Mouse (Mus musculus) spleen, adult 2 months (tissue): Measurements from ENCODE around the gene Fau.

Source experiments
- CTCF ChIP-seq: fragments of 200-500 bp; IDR thresholded peaks from 2 replicates; pipeline ENCODE4 v1.5.1; 2011; ENCODE audit warnings: mild to moderate bottlenecking, inconsistent platforms; ENCODE audit not compliant: insufficient read depth, insufficient read length, insufficient replicate concordance; ENCODE audit errors: extremely low read depth
- POLR2A ChIP-seq: fragments of 200-500 bp; IDR thresholded peaks from 2 replicates; pipeline ENCODE4 v1.6.1; 2011; ENCODE audit warnings: low read depth, low read length, inconsistent platforms

DNA sequence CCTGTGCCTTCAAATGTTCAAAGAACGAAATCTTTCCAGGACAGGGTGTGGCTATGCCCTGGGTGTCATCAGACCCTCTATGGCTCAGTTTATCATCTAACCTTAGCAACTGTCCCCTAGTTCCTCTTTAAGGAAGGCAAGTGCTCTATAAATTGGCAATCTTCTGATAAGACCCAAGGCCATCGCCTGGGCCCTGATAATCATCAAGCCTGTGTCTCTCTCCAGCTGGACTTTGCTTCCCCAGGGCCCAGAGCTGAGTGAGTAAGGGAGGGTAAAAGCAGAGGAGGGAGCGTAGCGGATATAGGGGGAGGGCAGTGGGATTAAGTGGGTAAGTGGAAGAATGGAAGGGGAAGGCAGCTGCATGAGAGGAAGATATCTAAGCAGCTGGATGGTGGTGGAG, 46.8 kb downstream of the Fau start:
- TF ChIP-seq CTCF, result no peak
- no peak for TF ChIP-seq POLR2A
